Mouse (Mus musculus): ENCODE results near the gene Ttn. TPM values are rescaled to one million over a fixed set of nuclear protein-coding genes. Genes with fewer than 3 reads are reported as not detected.

Gene Ttn
- polyA plus RNA-seq, 1 experiment from 2014 or later = 0.91 TPM

DNA sequence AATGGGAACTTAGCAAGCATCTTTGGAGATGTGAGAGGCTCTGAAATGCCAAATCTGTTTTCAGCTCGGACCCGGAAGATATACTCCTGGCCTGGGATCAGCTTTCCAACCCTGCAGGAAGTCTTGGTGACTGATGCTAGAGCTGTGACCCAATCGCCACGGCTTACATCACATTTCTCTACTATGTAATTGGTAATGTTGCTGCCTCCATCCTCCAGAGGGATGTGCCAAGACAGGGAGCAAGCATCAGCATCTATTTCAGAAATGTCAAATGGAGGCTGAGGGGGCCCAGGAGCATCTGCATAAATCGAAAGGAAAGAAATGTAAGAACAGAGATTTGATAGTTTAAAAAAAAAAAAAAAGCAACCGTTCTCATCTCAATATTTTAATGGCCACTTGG, 220.2 kb downstream of the Ttn start:
- no peaks in the 10 kb centered on the region for H3K36me3 ChIP-seq (ENCODE audit: control insufficient read depth, insufficient read depth, low read length)
- peaks cover 10% of the 10 kb centered on the region for H3K9me3 ChIP-seq (ENCODE audit: control insufficient read depth, low read length)
- H3K4me3 ChIP-seq (replicated peaks; ENCODE audit: low read depth, low read length) = no peak overlapping the region
- no peak for ATAC-seq (ENCODE audit: low FRiP score, low TSS enrichment)
- H3K4me2 ChIP-seq (ENCODE audit: low read length) = no peak overlapping the region
- H3K27me3 ChIP-seq (ENCODE audit: control insufficient read depth, insufficient read depth, low read length) = no peaks in the 10 kb centered on the region
- 95% methylated on average over 6 of the region's 6 CpGs for WGBS
- H3K4me1 ChIP-seq (ENCODE audit: control insufficient read depth, insufficient read depth, low read length) = no peaks in the 10 kb centered on the region
- no peak for DNase-seq
- H3K9ac ChIP-seq (replicated peaks; ENCODE audit: low read length) = no peak overlapping the region
- no peak overlapping the region for H3K27ac ChIP-seq (replicated peaks; ENCODE audit: low read depth, low read length)

- H3K4me2 ChIP-seq (ENCODE audit: low read length) = no peak overlapping the region
- H3K27me3 ChIP-seq (ENCODE audit: control insufficient read depth, insufficient read depth, low read length) = no peaks in the 10 kb centered on the region
- H3K4me3 ChIP-seq (replicated peaks; ENCODE audit: low read depth, low read length) = no peak overlapping the region
- WGBS = 94% methylated on average over 15 of the region's 15 CpGs
- no peak overlapping the region for H3K27ac ChIP-seq (replicated peaks; ENCODE audit: low read depth, low read length)
- DNase-seq (no peak), ATAC-seq (ENCODE audit: low FRiP score, low TSS enrichment) (no peak)
- no peak overlapping the region for H3K9ac ChIP-seq (replicated peaks; ENCODE audit: low read length)
- no peaks in the 10 kb centered on the region for H3K36me3 ChIP-seq (ENCODE audit: control insufficient read depth, insufficient read depth, low read length)
- no peaks in the 10 kb centered on the region for H3K4me1 ChIP-seq (ENCODE audit: control insufficient read depth, insufficient read depth, low read length)
- peaks cover 14% of the 10 kb centered on the region for H3K9me3 ChIP-seq (ENCODE audit: control insufficient read depth, low read length)
These were observed 225.9 kb downstream of the Ttn start for GRCm38 (mm10) chr2:76756461-76756860.

GRCm38 (mm10) chr2:76751993-76752392, 230.4 kb downstream of the Ttn start:
- no peak overlapping the region for H3K9ac ChIP-seq (replicated peaks; ENCODE audit: low read length)
- H3K9me3 ChIP-seq (ENCODE audit: control insufficient read depth, low read length) = peaks cover 18% of the 10 kb centered on the region; the same call in 1 of the 2 replicates
- no peak overlapping the region for H3K4me2 ChIP-seq (ENCODE audit: low read length)
- no peaks in the 10 kb centered on the region for H3K36me3 ChIP-seq (ENCODE audit: control insufficient read depth, insufficient read depth, low read length)
- WGBS = 93% methylated on average over 6 of the region's 6 CpGs
- ATAC-seq (ENCODE audit: low FRiP score, low TSS enrichment) (no peak), DNase-seq (no peak)
- no peak overlapping the region for H3K4me3 ChIP-seq (replicated peaks; ENCODE audit: low read depth, low read length)
- H3K27ac ChIP-seq (replicated peaks; ENCODE audit: low read depth, low read length) = no peak overlapping the region
- H3K27me3 ChIP-seq (ENCODE audit: control insufficient read depth, insufficient read depth, low read length) = no peaks in the 10 kb centered on the region
- no peaks in the 10 kb centered on the region for H3K4me1 ChIP-seq (ENCODE audit: control insufficient read depth, insufficient read depth, low read length)

- WGBS = 93% methylated on average over 21 of the region's 21 CpGs
- no peak overlapping the region for H3K9ac ChIP-seq (replicated peaks; ENCODE audit: low read length)
- no peak overlapping the region for H3K4me2 ChIP-seq (ENCODE audit: low read length)
- peaks cover 31% of the 10 kb centered on the region for H3K9me3 ChIP-seq (ENCODE audit: control insufficient read depth, low read length)
- no peak overlapping the region for H3K4me3 ChIP-seq (replicated peaks; ENCODE audit: low read depth, low read length)
- H3K36me3 ChIP-seq (ENCODE audit: control insufficient read depth, insufficient read depth, low read length) = no peaks in the 10 kb centered on the region
- no peaks in the 10 kb centered on the region for H3K4me1 ChIP-seq (ENCODE audit: control insufficient read depth, insufficient read depth, low read length)
- no peak overlapping the region for H3K27ac ChIP-seq (replicated peaks; ENCODE audit: low read depth, low read length)
- DNase-seq (no peak), ATAC-seq (ENCODE audit: low FRiP score, low TSS enrichment) (no peak)
- no peaks in the 10 kb centered on the region for H3K27me3 ChIP-seq (ENCODE audit: control insufficient read depth, insufficient read depth, low read length)
These were observed 232.8 kb downstream of the Ttn start for GRCm38 (mm10) chr2:76749341-76750110.

- Histone ChIP-seq H3K9ac (replicated peaks; ENCODE audit: low read length) (no peak overlapping the region), H3K4me1 (ENCODE audit: control insufficient read depth, insufficient read depth, low read length) (no peaks in the 10 kb centered on the region), H3K27ac (replicated peaks; ENCODE audit: low read depth, low read length) (no peak overlapping the region), H3K36me3 (ENCODE audit: control insufficient read depth, insufficient read depth, low read length) (no peaks in the 10 kb centered on the region), H3K4me3 (replicated peaks; ENCODE audit: low read depth, low read length) (no peak overlapping the region), H3K4me2 (ENCODE audit: low read length) (no peak overlapping the region), H3K27me3 (ENCODE audit: control insufficient read depth, insufficient read depth, low read length) (no peaks in the 10 kb centered on the region), H3K9me3 (ENCODE audit: control insufficient read depth, low read length) (peaks cover 32% of the 10 kb centered on the region)
- 97% methylated on average over 14 of the region's 14 CpGs for WGBS
- ATAC-seq (ENCODE audit: low FRiP score, low TSS enrichment) (no peak), DNase-seq (no peak)
These were observed 233.7 kb downstream of the Ttn start for GRCm38 (mm10) chr2:76748696-76749095.

DNA sequence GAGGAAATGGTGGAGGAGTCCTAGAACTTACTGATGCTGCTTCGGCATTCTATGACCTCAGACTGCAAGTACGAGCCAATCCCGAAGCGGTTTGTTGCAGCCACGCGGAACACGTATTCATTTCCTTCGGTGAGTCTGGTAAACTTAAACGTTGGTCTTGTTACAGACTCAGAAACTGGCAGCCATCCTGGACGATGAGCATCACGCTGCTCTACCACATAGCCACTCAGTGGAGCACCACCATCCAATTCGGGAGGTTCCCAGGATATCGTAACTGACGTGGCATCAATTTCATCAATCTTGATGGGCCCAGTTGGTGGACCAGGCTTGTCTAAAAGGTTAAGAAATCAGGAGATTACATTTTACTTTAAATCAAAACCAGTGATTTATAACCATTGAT, 262.7 kb downstream of the Ttn start:
- peaks cover 24% of the 10 kb centered on the region for H3K9me3 ChIP-seq (ENCODE audit: control insufficient read depth, low read length)
- no peak overlapping the region for H3K9ac ChIP-seq (replicated peaks; ENCODE audit: low read length)
- no peak overlapping the region for H3K4me2 ChIP-seq (ENCODE audit: low read length)
- no peak overlapping the region for H3K4me3 ChIP-seq (replicated peaks; ENCODE audit: low read depth, low read length)
- no peak overlapping the region for H3K27ac ChIP-seq (replicated peaks; ENCODE audit: low read depth, low read length)
- ATAC-seq (ENCODE audit: low FRiP score, low TSS enrichment) (no peak), DNase-seq (no peak)
- no peaks in the 10 kb centered on the region for H3K4me1 ChIP-seq (ENCODE audit: control insufficient read depth, insufficient read depth, low read length)
- H3K27me3 ChIP-seq (ENCODE audit: control insufficient read depth, insufficient read depth, low read length) = no peaks in the 10 kb centered on the region
- 97% methylated on average over 14 of the region's 14 CpGs for WGBS
- 0 out of 2 replicates have a peak, but pooled peaks cover 6% of the 10 kb centered on the region for H3K36me3 ChIP-seq (ENCODE audit: control insufficient read depth, insufficient read depth, low read length)

- no peak for ATAC-seq (ENCODE audit: low FRiP score, low TSS enrichment)
- no peaks in the 10 kb centered on the region for H3K27me3 ChIP-seq (ENCODE audit: control insufficient read depth, insufficient read depth, low read length)
- no peak overlapping the region for H3K4me3 ChIP-seq (replicated peaks; ENCODE audit: low read depth, low read length)
- DNase-seq = no peak
- 76% methylated on average over 8 of the region's 8 CpGs for WGBS
- peaks cover 45% of the 10 kb centered on the region for H3K9me3 ChIP-seq (ENCODE audit: control insufficient read depth, low read length)
- no peaks in the 10 kb centered on the region for H3K4me1 ChIP-seq (ENCODE audit: control insufficient read depth, insufficient read depth, low read length)
- H3K36me3 ChIP-seq (ENCODE audit: control insufficient read depth, insufficient read depth, low read length) = peaks cover 9% of the 10 kb centered on the region; the same call in 1 of the 2 replicates
- no peak overlapping the region for H3K9ac ChIP-seq (replicated peaks; ENCODE audit: low read length)
- H3K4me2 ChIP-seq (ENCODE audit: low read length) = no peak overlapping the region
- no peak overlapping the region for H3K27ac ChIP-seq (replicated peaks; ENCODE audit: low read depth, low read length)
These were observed 267.4 kb downstream of the Ttn start for GRCm38 (mm10) chr2:76714984-76715383.

GRCm38 (mm10) chr2:76708512-76708911, 273.8 kb downstream of the Ttn start:
- peaks cover 28% of the 10 kb centered on the region for H3K9me3 ChIP-seq (ENCODE audit: control insufficient read depth, low read length)
- H3K4me3 ChIP-seq (replicated peaks; ENCODE audit: low read depth, low read length) = no peak overlapping the region
- DNase-seq (peak; percentile 12), ATAC-seq (ENCODE audit: low FRiP score, low TSS enrichment) (no peak)
- no peak overlapping the region for H3K27ac ChIP-seq (replicated peaks; ENCODE audit: low read depth, low read length)
- H3K9ac ChIP-seq (replicated peaks; ENCODE audit: low read length) = no peak overlapping the region
- H3K27me3 ChIP-seq (ENCODE audit: control insufficient read depth, insufficient read depth, low read length) = no peaks in the 10 kb centered on the region
- H3K4me1 ChIP-seq (ENCODE audit: control insufficient read depth, insufficient read depth, low read length) = no peaks in the 10 kb centered on the region
- H3K36me3 ChIP-seq (ENCODE audit: control insufficient read depth, insufficient read depth, low read length) = peaks cover 11% of the 10 kb centered on the region; the same call in 1 of the 2 replicates
- H3K4me2 ChIP-seq (ENCODE audit: low read length) = no peak overlapping the region
- WGBS = 96% methylated on average over 3 of the region's 3 CpGs

DNA sequence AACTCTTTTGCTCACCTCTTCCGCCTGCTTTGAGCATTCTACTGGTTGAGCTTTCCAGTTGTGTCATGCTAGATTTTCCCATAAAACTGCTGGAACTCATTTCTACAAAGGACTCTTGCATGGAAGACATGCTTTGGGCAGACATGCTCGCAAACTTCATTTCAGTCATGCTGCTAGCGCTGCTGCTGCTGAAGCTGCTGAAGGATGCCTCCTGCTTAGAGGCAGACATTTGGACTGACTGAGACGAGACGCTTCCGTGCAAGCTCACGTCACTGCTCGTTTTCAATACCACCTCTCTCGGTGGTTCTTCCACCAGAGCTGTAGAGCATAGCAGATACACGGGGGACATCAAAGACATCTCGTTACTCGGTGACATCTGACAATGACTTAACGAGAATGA, 276.7 kb downstream of the Ttn start:
- no peak overlapping the region for H3K27ac ChIP-seq (replicated peaks; ENCODE audit: low read depth, low read length)
- WGBS = 90% methylated on average over 13 of the region's 13 CpGs
- no peaks in the 10 kb centered on the region for H3K27me3 ChIP-seq (ENCODE audit: control insufficient read depth, insufficient read depth, low read length)
- H3K36me3 ChIP-seq (ENCODE audit: control insufficient read depth, insufficient read depth, low read length) = peaks cover 8% of the 10 kb centered on the region; the same call in 1 of the 2 replicates
- no peak overlapping the region for H3K9ac ChIP-seq (replicated peaks; ENCODE audit: low read length)
- no peak overlapping the region for H3K4me3 ChIP-seq (replicated peaks; ENCODE audit: low read depth, low read length)
- no peaks in the 10 kb centered on the region for H3K4me1 ChIP-seq (ENCODE audit: control insufficient read depth, insufficient read depth, low read length)
- no peak for ATAC-seq (ENCODE audit: low FRiP score, low TSS enrichment)
- no peak for DNase-seq
- H3K9me3 ChIP-seq (ENCODE audit: control insufficient read depth, low read length) = peaks cover 9% of the 10 kb centered on the region
- no peak overlapping the region for H3K4me2 ChIP-seq (ENCODE audit: low read length)

Data from midbrain, embryonic 14.5 days (tissue).